Mouse (Mus musculus) ES-E14 (cell line): ENCODE results near the gene Ust.

ENCODE experiments used
- CHD2 ChIP-seq: IDR thresholded peaks from 2 replicates; pipeline ENCODE4 v1.6.1; 2014; ENCODE audit warnings: mild to moderate bottlenecking, low read depth, low read length, inconsistent platforms
- HCFC1 ChIP-seq: IDR thresholded peaks from 2 replicates; pipeline ENCODE4 v1.6.1; 2012; ENCODE audit warnings: low read length, inconsistent platforms, borderline replicate concordance; ENCODE audit not compliant: insufficient read depth
- MAFK ChIP-seq: IDR thresholded peaks from 2 replicates; pipeline ENCODE4 v1.6.1; 2014; ENCODE audit warnings: mild to moderate bottlenecking, low read depth, low read length, inconsistent platforms; ENCODE audit not compliant: insufficient read depth
- ZC3H11A ChIP-seq: IDR thresholded peaks from 2 replicates; pipeline ENCODE4 v1.6.1; 2012; ENCODE audit warnings: low read depth, mild to moderate bottlenecking, inconsistent platforms, low read length, borderline replicate concordance
- ZNF384 ChIP-seq: IDR thresholded peaks from 2 replicates; pipeline ENCODE4 v1.6.1; 2012; ENCODE audit warnings: low read depth, low read length, inconsistent platforms

DNA sequence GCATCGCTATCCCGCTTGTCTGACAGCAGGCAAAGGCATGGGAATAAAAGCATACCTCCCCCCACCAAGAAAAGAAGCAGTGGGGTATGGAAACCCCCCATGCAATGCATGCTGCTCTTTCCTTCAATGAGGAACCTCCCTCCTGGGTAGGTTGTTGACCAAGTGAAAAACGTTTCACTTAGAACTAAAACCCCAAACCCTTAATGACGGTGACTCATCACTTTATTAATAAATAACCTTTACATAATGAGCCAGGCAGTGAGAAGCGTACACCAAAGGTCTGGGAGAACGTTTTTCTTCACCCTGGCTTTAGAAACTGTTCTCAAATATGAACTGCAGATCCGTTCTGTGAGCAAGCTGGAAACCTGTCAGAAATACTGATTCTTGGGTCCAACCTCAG lies 130.4 kb downstream of the Ust start:
- TF ChIP-seq ZC3H11A (no peak), HCFC1 (no peak), CHD2 (no peak), MAFK (no peak), ZNF384 (no peak)
